Mouse (Mus musculus): ENCODE data around the gene Fermt1. TPM values are rescaled to one million over a fixed set of nuclear protein-coding genes. Genes with fewer than 3 reads are reported as not detected.

Gene Fermt1
- total RNA-seq, 1 experiment from 2014 or later, result not detected

GRCm38 (mm10) chr2:132861456-132861855 is 84.2 kb downstream of the Fermt1 start:
- DNase-seq, result no peak

GRCm38 (mm10) chr2:132860435-132860834 is 85.3 kb downstream of the Fermt1 start:
- DNase-seq, result no peak

- peak; percentile 35 for DNase-seq
Measured at GRCm38 (mm10) chr2:132856333-132856732, 89.4 kb downstream of the Fermt1 start.

Other genes with a start within 250 kb of the Fermt1 start
- gene Chgb, start 164.6 kb downstream of the Fermt1 start, total RNA-seq (2021), result 1,709 and 1,883 TPM in 2 replicates
- gene Trmt6, start 129.9 kb downstream of the Fermt1 start, total RNA-seq (2021), result 17.6 and 21.8 TPM in 2 replicates
- 3.3 and 4.4 TPM in 2 replicates for gene Mcm8, start 129.8 kb downstream of the Fermt1 start, total RNA-seq (2021)
- gene Crls1, start 99.2 kb downstream of the Fermt1 start, total RNA-seq (2021), result 117 and 131 TPM in 2 replicates
- gene Lrrn4, start 65.0 kb downstream of the Fermt1 start, total RNA-seq (2021), result 3.0 and 3.3 TPM in 2 replicates

Measured in adrenal gland, postnatal 14 days (tissue).